Mouse (Mus musculus) erythroblast, embryonic 14.5 days (primary cell): ENCODE measurements around the gene Scn3a.

ENCODE experiments used
- GATA1 ChIP-seq: IDR thresholded peaks from 2 replicates; pipeline ENCODE4 v1.6.1; 2012; ENCODE audit warnings: low read length, inconsistent platforms, mixed read lengths
- TAL1 ChIP-seq: IDR thresholded peaks from 3 replicates; pipeline ENCODE4 v1.6.1; 2012; ENCODE audit warnings: low read length, inconsistent platforms, mixed read lengths

DNA sequence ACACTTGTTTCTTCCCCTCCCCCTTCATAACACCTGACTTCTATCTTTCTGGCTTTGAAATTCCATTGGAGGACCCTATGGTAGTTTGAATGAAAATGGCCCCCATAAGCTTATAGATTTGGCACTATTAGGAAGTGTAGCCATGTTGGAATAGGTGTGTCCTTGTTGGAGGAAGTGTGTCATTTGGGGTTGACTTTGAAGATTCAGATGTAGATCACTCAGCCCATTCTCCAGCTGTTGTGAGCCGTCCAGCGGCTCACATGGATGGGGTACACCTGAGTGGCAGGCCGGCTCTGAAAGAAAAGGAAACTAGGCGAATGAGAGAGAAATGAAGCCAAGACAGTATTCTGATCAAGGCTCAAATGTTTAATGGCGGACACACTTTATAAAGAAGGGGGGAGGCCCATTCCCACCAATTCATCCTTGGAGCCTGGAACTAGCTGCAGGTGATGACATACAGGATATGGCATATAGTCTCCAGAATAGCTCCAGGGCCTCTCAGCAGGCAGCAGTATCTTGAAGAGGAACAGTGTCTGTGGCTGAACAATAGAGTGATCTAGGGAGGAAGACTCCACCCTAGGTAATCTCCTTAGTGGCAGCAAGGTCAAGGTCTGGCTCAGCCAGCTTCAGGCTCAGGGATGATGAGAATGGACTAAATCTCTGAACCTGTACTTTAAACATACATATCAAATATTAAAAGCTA lies 118.2 kb downstream of the Scn3a start:
- TF ChIP-seq GATA1 = no peak
- no peak for TF ChIP-seq TAL1
